Mouse (Mus musculus) lung, embryonic 14.5 days (tissue): ENCODE data around the gene Rel. TPM values are rescaled to one million over a fixed set of nuclear protein-coding genes. Genes with fewer than 3 reads are reported as not detected.

Source experiments
- ATAC-seq: fragments of 200-750 bp; cut with Nextera tagmentation; 2 replicates; pipeline ENCODE4 v1.8.0; 2017; ENCODE audit warnings: mild to moderate bottlenecking, moderate TSS enrichment, moderate library complexity; ENCODE audit not compliant: insufficient read depth
- DNase-seq: peaks from one replicate; pipeline ENCODE4 v3.0.0-alpha.2; 2015
- H3K27ac ChIP-seq: fragments of 300-500 bp; sonication (generic); 2 replicates; pipeline ENCODE4 v1.5.1; 2014; ENCODE audit warnings: low read depth, mild to moderate bottlenecking, moderate library complexity
- H3K27me3 ChIP-seq: fragments of 300-500 bp; sonication (generic); 2 replicates; pipeline ENCODE4 v1.6.1; 2014; ENCODE audit warnings: low read length, control low read depth; ENCODE audit not compliant: insufficient read depth
- H3K36me3 ChIP-seq: fragments of 300-500 bp; sonication (generic); 2 replicates; pipeline ENCODE4 v1.6.1; 2014; ENCODE audit warnings: control low read depth; ENCODE audit not compliant: insufficient read depth
- H3K4me1 ChIP-seq: fragments of 300-500 bp; sonication (generic); 2 replicates; pipeline ENCODE4 v1.6.1; 2014; ENCODE audit warnings: antibody characterized with exemption, control low read depth; ENCODE audit not compliant: insufficient read depth
- H3K4me2 ChIP-seq: fragments of 300-500 bp; sonication (generic); 2 replicates; pipeline ENCODE4 v1.6.1; 2014; ENCODE audit warnings: mild to moderate bottlenecking
- H3K4me3 ChIP-seq: fragments of 300-500 bp; sonication (generic); 2 replicates; pipeline ENCODE4 v1.5.1; 2014; ENCODE audit warnings: low read depth, low read length
- H3K9ac ChIP-seq: fragments of 300-500 bp; sonication (generic); 2 replicates; pipeline ENCODE4 v1.6.1; 2014
- H3K9me3 ChIP-seq: fragments of 300-500 bp; sonication (generic); 2 replicates; pipeline ENCODE4 v1.6.1; 2016; ENCODE audit warnings: low read depth, low read length, control low read depth
- CTCF ChIP-seq: IDR thresholded peaks from 2 replicates; pipeline ENCODE4 v1.5.1; 2016; ENCODE audit warnings: antibody characterized with exemption, low read depth
- WGBS: fragments of 180-500 bp; shearing (Covaris S2); extraction: QIAGEN DNeasy Blood & Tissue Kit; methylation state at CpG from one replicate; pipeline ENCODE4 v1.1.7; 2014; 5-methylcytosine and 5-hydroxymethylcytosine counted together
- polyA plus RNA-seq: library from polyadenylated mRNA; unstranded; fragments of >200 nt; fragmentation: Nextera tagmentation; extraction: Ambion mirVana; gene quantifications from 2 replicates; pipeline ENCODE4 v1.2.1, GENCODE M21; 2014

The Rel gene
- polyA plus RNA-seq, 1 experiment from 2014 or later = 1.4 TPM

DNA sequence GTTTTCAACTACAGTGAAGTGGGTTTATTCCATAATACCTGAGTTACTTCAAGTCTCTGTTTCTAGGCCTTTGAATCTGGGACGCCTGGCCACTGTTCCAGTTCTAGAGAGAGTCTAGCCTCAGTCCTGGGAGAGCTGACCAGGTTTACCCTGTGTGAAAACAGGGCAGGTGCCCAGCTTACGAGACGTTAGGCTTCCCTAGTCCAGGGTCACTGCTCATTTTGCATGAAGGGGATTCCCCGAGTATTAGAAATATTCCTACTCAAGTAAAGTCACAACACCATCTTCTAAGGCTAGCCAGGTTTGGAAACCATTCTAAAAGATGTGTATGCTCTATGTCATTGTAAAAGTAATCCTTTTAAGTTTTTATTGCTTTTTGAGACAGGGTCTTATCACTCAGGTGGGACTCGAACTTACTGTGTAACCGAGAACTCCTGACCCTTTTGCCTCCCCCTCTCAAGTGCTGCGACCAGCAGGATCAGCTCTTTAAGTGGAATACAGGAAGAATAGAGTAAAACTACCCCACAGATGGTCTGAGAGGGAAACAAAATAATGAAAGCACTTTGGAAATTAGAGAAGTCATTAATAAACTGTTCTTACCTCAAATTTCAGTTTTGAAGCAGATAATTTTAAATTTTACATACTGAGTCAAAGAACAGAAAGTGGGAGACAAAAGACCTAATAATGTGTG is 66.0 kb downstream of the Rel start:
- WGBS = 83% methylated on average over 7 of the region's 7 CpGs
- H3K9me3 ChIP-seq = no peaks in the 10 kb centered on the region
- ATAC-seq = no peak

DNA sequence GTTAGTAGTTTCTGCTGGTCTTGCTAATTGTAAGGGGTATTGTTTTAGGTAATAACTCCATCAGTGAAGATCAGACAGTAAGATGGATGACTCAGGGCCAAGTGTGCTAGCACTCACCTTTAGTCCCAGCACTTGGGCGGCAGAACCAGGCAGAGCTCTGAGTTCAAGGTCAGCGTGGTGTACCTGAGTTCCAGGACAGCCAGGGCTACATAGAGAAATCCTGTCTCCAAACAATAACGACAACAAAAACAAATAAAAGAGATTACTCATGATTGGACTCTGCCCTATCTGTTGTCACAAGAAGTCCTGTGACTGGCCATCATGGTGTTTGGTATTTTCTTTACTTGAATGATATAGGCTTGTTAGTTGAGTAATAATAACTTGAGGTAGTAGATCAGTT is 68.9 kb downstream of the Rel start:
- H3K4me3 ChIP-seq = no peak overlapping the region
- 87% methylated on average over 3 of the region's 3 CpGs for WGBS
- H3K4me1 ChIP-seq = no peaks in the 10 kb centered on the region
- H3K27ac ChIP-seq = no peak overlapping the region
- ATAC-seq (no peak), DNase-seq (no peak)
- no peak overlapping the region for H3K4me2 ChIP-seq
- no peaks in the 10 kb centered on the region for H3K27me3 ChIP-seq
- H3K9ac ChIP-seq = no peak overlapping the region
- no peak for TF ChIP-seq CTCF
- H3K9me3 ChIP-seq = no peaks in the 10 kb centered on the region
- peaks cover 15% of the 10 kb centered on the region for H3K36me3 ChIP-seq

More for the DNA sequence above, 66.0 kb downstream of the Rel start:
- Histone ChIP-seq H3K27me3 (no peaks in the 10 kb centered on the region), H3K9ac (no peak overlapping the region), H3K4me2 (no peak overlapping the region), H3K4me3 (no peak overlapping the region), H3K4me1 (no peaks in the 10 kb centered on the region), H3K27ac (no peak overlapping the region), H3K36me3 (peaks cover 32% of the 10 kb centered on the region)
- no peak for TF ChIP-seq CTCF
- DNase-seq = no peak

DNA sequence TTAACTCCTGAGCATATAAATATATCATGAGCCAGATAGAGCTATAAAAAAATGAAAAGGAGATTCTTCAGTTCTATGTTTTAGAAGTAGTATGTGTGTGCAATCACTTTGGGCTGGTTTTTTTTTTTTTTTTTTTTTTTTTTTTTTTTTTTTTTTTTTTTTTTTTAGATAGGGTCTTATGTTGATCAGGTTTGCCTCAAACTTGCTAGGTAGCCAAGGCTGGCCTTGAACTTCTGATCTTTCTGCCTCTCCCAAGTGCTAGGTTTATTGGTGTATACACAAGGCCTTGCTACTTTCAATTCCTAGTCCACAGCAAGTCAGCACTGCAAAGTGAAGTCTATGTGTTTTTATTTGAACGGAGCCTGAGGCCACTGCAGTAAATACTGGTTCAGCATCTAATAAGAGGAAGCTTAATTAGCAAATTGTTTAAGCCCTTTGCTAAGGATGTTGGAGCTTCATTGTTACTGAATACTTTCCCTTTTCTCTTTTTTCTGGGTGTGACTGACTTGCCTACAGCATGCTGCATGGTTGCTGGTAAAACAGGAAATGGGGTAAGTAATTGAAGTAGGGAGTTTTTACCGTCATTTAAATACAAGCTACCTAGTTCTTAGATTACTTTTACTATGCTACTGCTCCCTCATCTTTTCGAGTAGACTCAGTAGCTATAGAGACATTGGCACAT is 71.2 kb downstream of the Rel start:
- no peak for ATAC-seq
- no peak for TF ChIP-seq CTCF
- no peaks in the 10 kb centered on the region for H3K27me3 ChIP-seq
- no peak overlapping the region for H3K4me2 ChIP-seq
- H3K27ac ChIP-seq = no peak overlapping the region
- H3K4me3 ChIP-seq = no peak overlapping the region
- 73% methylated on average over 3 of the region's 3 CpGs for WGBS
- no peaks in the 10 kb centered on the region for H3K4me1 ChIP-seq
- H3K36me3 ChIP-seq = peaks cover 10% of the 10 kb centered on the region; the same call in 1 of the 2 replicates
- no peaks in the 10 kb centered on the region for H3K9me3 ChIP-seq
- DNase-seq = no peak
- no peak overlapping the region for H3K9ac ChIP-seq

DNA sequence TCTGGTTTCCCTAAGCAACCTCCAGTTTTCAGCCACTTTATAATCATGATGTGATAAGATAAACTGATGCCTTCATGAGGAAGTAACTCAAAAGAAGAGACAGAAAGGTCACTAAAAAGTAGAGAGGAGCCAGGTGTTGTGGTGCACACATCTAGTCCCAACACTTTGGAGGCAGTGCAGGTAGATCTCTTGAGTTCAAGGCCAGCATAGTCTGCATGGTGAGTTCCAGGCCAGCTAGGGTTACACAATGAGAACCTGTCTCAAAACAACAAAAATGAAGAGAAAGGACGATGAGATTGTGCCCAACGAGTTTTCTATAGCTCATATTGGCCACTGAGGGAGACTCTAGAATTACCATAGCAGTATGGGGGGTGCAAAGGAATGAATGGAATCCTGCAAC is 72.2 kb downstream of the Rel start:
- no peak for TF ChIP-seq CTCF

DNA sequence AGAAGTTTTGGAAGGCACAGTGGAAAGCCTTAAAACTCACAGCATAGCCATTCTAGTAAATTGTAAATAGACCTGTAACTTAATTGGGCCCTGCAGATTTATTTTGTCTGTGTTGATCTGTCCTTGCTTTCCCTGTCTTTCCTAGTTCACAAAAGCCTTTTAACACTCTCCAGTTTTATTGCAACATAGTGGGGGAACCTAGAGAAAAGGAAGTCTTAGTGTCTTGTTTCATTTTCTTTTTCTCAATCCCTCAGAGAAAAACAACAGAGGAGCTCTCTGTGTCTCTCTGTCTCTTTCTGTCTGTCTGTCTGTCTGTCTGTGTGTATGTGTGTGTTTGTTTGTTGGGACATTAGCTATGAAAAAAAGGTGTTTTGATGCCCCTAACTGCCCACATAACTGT is 74.9 kb downstream of the Rel start:
- Histone ChIP-seq H3K4me2 (no peak overlapping the region), H3K4me1 (no peaks in the 10 kb centered on the region), H3K4me3 (no peak overlapping the region), H3K27me3 (no peaks in the 10 kb centered on the region), H3K9ac (no peak overlapping the region), H3K9me3 (no peaks in the 10 kb centered on the region), H3K36me3 (0 out of 2 replicates have a peak, but pooled peaks cover 3% of the 10 kb centered on the region), H3K27ac (no peak overlapping the region)
- TF ChIP-seq CTCF = no peak
- ATAC-seq (no peak), DNase-seq (no peak)

More for the DNA sequence above, 72.2 kb downstream of the Rel start:
- no peak overlapping the region for H3K4me3 ChIP-seq
- no peak overlapping the region for H3K27ac ChIP-seq
- H3K36me3 ChIP-seq = peaks cover 10% of the 10 kb centered on the region; the same call in 1 of the 2 replicates
- H3K27me3 ChIP-seq = no peaks in the 10 kb centered on the region
- H3K9ac ChIP-seq = no peak overlapping the region
- DNase-seq (no peak), ATAC-seq (no peak)
- H3K9me3 ChIP-seq = no peaks in the 10 kb centered on the region
- 61% methylated on average over 2 of the region's 2 CpGs for WGBS
- H3K4me1 ChIP-seq = no peaks in the 10 kb centered on the region
- no peak overlapping the region for H3K4me2 ChIP-seq

DNA sequence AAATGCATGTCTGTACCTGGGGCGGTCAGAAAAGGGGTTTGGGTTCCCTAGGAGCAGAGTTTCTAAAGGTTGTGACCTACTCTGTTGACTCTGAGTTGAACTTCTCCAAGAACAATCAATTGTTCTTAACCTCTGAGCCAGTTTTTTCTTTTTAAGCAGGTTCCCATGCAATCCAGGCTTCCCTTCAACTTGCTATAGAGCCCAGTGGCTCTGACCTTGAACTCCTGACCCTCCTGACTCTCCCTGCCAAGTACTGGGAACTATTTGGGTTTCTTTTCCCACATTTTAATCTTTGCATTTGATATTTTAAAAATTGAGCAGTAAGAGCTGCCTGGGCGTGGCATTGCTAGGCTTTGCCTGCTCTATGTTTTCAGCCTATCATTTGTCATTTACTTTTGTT is 77.5 kb downstream of the Rel start:
- H3K27me3 ChIP-seq = no peaks in the 10 kb centered on the region
- WGBS = 84% methylated on average over 2 of the region's 2 CpGs
- ATAC-seq (no peak), DNase-seq (no peak)
- no peaks in the 10 kb centered on the region for H3K4me1 ChIP-seq
- TF ChIP-seq CTCF = no peak
- no peak overlapping the region for H3K4me3 ChIP-seq
- H3K9ac ChIP-seq = no peak overlapping the region
- no peaks in the 10 kb centered on the region for H3K9me3 ChIP-seq
- H3K36me3 ChIP-seq = 0 out of 2 replicates have a peak, but pooled peaks cover 6% of the 10 kb centered on the region
- H3K27ac ChIP-seq = no peak overlapping the region
- H3K4me2 ChIP-seq = no peak overlapping the region

DNA sequence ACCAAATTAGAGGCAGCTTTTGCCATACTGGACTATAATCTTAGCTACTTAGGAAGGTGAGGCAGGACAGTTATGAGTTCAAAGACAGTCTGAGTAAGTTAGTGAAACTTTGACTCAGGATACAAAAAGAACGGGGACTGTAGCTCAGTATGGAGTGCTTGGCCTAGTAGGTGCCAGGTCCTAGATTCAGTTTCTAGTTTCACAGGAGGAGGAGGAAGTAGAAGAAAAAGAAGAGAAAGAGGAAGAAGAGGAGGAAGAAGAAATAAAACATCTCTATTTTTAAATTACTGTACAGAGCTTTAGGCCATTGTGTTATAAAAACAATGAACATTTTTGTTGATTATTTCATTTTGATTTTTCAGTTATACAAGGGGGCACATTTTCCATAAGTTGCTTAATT is 82.7 kb downstream of the Rel start:
- Histone ChIP-seq H3K4me1 (no peaks in the 10 kb centered on the region), H3K36me3 (0 out of 2 replicates have a peak, but pooled peaks cover 18% of the 10 kb centered on the region), H3K9me3 (no peaks in the 10 kb centered on the region), H3K27me3 (no peaks in the 10 kb centered on the region), H3K4me2 (no peak overlapping the region), H3K9ac (no peak overlapping the region), H3K4me3 (no peak overlapping the region), H3K27ac (no peak overlapping the region)
- WGBS = 89% methylated on average over 1 of the region's 1 CpGs
- TF ChIP-seq CTCF = no peak
- ATAC-seq = no peak
- DNase-seq = no peak

Other genes starting within 250 kb of the Rel start
- not detected in 2 replicates for gene 1700093K21Rik, start 249.8 kb downstream of the Rel start, polyA plus RNA-seq
- 21.5 and 21.6 TPM in 2 replicates for gene 0610010F05Rik, start 137.3 kb downstream of the Rel start, polyA plus RNA-seq
- gene Pus10, start 105.3 kb downstream of the Rel start, polyA plus RNA-seq = 20.2 and 24.9 TPM in 2 replicates
- 25.7 and 30.4 TPM in 2 replicates for gene Pex13, start 105.0 kb downstream of the Rel start, polyA plus RNA-seq
- gene Papolg, start 124.3 kb upstream of the Rel start, polyA plus RNA-seq = 14.8 and 15.8 TPM in 2 replicates